Mouse (Mus musculus) heart, postnatal 0 days (tissue): ENCODE data around the gene Lsm6. TPM values are rescaled to one million over a fixed set of nuclear protein-coding genes. Genes with fewer than 3 reads are reported as not detected.

Source experiments
- ATAC-seq: fragments of 200-750 bp; cut with Nextera tagmentation; 2 replicates; pipeline ENCODE4 v1.8.0; 2017; ENCODE audit warnings: low read depth, moderate number of reproducible peaks, moderate library complexity; ENCODE audit not compliant: insufficient read depth
- DNase-seq: peaks from one replicate; pipeline ENCODE4 v3.0.0-alpha.2; 2016; ENCODE audit warnings: low spot score
- H3K27ac ChIP-seq: fragments of 300-500 bp; sonication (generic); 2 replicates; pipeline ENCODE4 v1.5.1; 2014; ENCODE audit warnings: low read depth, mild to moderate bottlenecking
- H3K27me3 ChIP-seq: fragments of 300-500 bp; sonication (generic); 2 replicates; pipeline ENCODE4 v1.6.1; 2014; ENCODE audit warnings: low read length, mixed read lengths; ENCODE audit not compliant: control insufficient read depth, insufficient read depth
- H3K36me3 ChIP-seq: fragments of 300-500 bp; sonication (generic); replicated peaks from 2 replicates; pipeline ENCODE4 v1.6.1; 2014; ENCODE audit warnings: low read length, mixed read lengths; ENCODE audit not compliant: control insufficient read depth, insufficient read depth
- H3K4me1 ChIP-seq: fragments of 300-500 bp; sonication (generic); 2 replicates; pipeline ENCODE4 v1.6.1; 2014; ENCODE audit warnings: antibody characterized with exemption; ENCODE audit not compliant: control insufficient read depth, insufficient read depth
- H3K4me2 ChIP-seq: fragments of 300-500 bp; sonication (generic); 2 replicates; pipeline ENCODE4 v1.6.1; 2014; ENCODE audit warnings: low read depth, mild to moderate bottlenecking, low read length, moderate library complexity
- H3K4me3 ChIP-seq: fragments of 300-500 bp; sonication (generic); 2 replicates; pipeline ENCODE4 v1.5.1; 2014; ENCODE audit warnings: low read depth, low read length
- H3K9ac ChIP-seq: fragments of 300-500 bp; sonication (generic); replicated peaks from 2 replicates; pipeline ENCODE4 v1.6.1; 2014; ENCODE audit warnings: low read depth, low read length, mixed read lengths
- H3K9me3 ChIP-seq: fragments of 300-500 bp; sonication (generic); replicated peaks from 2 replicates; pipeline ENCODE4 v1.6.1; 2016; ENCODE audit warnings: low read length; ENCODE audit not compliant: control insufficient read depth
- CTCF ChIP-seq: IDR thresholded peaks from 2 replicates; pipeline ENCODE4 v1.5.1; 2016; ENCODE audit warnings: antibody characterized with exemption, control low read depth, low read depth
- EP300 ChIP-seq: IDR thresholded peaks from 2 replicates; pipeline ENCODE4 v1.6.1; 2016; ENCODE audit warnings: antibody characterized with exemption, low read depth
- WGBS: fragments of 180-500 bp; shearing (Covaris S2); extraction: QIAGEN DNeasy Blood & Tissue Kit; methylation state at CpG from one replicate; pipeline ENCODE4 v1.1.7; 2014; 5-methylcytosine and 5-hydroxymethylcytosine counted together
- polyA plus RNA-seq: library from polyadenylated mRNA; unstranded; fragments of >200 nt; fragmentation: Nextera tagmentation; extraction: Ambion mirVana; gene quantifications from 2 replicates; pipeline ENCODE4 v1.2.1, GENCODE M21; 2015
- total RNA-seq: library from RNA; depleted of rRNA; stranded (reverse); fragments of >200 nt; gene quantifications from 2 replicates; pipeline ENCODE4 v1.2.3, GENCODE M21; 2014; ENCODE audit warnings: low replicate concordance; rRNA removed

The Lsm6 gene
- total and polyA plus RNA-seq, 2 experiments from 2014 or later, result 7.8 to 102 TPM

DNA sequence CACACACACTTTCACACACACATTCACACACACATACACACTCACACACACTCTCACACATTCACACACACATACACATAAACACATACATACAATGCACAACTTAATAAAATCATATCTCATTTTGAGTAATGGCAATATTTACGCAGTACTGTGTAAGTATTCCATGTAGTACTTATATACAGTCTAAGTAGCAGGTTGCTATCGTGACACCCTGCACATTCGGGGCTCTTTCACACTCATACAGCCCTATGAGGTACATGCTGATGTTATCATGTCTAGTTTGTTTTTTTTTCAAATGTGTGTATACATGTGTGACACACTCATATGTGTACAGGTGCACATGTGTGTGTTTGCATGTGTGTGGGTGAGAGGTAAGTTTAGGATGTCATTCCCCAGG is 50.4 kb downstream of the Lsm6 start:
- H3K9ac ChIP-seq, result no peak overlapping the region
- H3K9me3 ChIP-seq, result no peaks in the 10 kb centered on the region
- DNase-seq, result no peak
- no peaks in the 10 kb centered on the region for H3K36me3 ChIP-seq
- no peaks in the 10 kb centered on the region for H3K27me3 ChIP-seq
- WGBS, result 91% methylated on average over 3 of the region's 3 CpGs
- no peak overlapping the region for H3K4me2 ChIP-seq
- no peak for ATAC-seq
- H3K27ac ChIP-seq, result no peak overlapping the region
- TF ChIP-seq CTCF (no peak), EP300 (no peak)
- no peak overlapping the region for H3K4me3 ChIP-seq
- H3K4me1 ChIP-seq, result no peaks in the 10 kb centered on the region

DNA sequence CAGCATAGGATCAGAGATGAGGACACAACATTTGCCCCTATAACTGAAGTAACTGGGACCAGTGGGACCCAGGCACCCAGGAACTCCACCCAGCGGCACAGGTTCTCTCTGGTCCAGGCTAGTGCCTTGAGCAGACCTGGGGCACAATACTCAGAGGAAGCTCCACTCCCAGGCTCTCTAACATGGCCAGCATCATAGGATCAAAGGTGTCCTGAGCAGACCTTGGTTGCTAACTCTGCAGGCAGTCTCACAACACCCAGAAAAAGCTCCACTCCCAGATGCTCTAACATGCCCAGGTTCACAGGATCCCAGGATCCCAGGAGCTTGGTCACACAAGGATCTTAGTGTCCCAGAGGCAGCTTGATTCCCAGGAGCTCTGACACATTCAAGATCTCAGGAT is 55.4 kb downstream of the Lsm6 start:
- H3K27ac ChIP-seq, result no peak overlapping the region
- H3K36me3 ChIP-seq, result no peaks in the 10 kb centered on the region
- 82% methylated on average over 1 of the region's 1 CpGs for WGBS
- DNase-seq (no peak), ATAC-seq (no peak)
- H3K9me3 ChIP-seq, result no peaks in the 10 kb centered on the region
- no peak overlapping the region for H3K9ac ChIP-seq
- no peak for TF ChIP-seq EP300
- TF ChIP-seq CTCF, result no peak
- no peak overlapping the region for H3K4me2 ChIP-seq
- no peak overlapping the region for H3K4me3 ChIP-seq
- no peaks in the 10 kb centered on the region for H3K4me1 ChIP-seq
- no peaks in the 10 kb centered on the region for H3K27me3 ChIP-seq

DNA sequence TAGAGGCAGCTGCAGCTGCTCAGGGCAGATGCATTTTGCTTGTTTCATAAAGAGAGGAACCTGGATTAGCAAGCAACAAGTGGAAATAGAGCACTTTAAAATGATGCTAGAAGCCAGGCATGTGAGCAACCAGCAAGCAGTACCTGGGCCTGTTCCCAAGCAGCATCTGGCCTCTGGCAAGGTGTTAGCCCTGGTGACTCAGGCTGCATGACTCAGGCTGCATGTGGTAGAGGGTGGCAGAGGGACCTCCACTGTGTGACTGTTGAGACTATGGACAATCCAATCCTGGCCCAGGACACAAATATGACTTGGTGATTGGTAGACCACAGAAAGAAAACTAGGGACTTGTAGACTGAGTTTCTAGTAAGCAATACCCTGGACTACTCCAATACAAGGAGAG is 56.0 kb downstream of the Lsm6 start:
- TF ChIP-seq EP300 (no peak), CTCF (no peak)
- H3K27me3 ChIP-seq, result no peaks in the 10 kb centered on the region
- H3K4me2 ChIP-seq, result no peak overlapping the region
- no peaks in the 10 kb centered on the region for H3K9me3 ChIP-seq
- no peak overlapping the region for H3K9ac ChIP-seq
- DNase-seq, result no peak
- H3K36me3 ChIP-seq, result no peaks in the 10 kb centered on the region
- H3K4me3 ChIP-seq, result no peak overlapping the region
- no peak for ATAC-seq
- no peaks in the 10 kb centered on the region for H3K4me1 ChIP-seq
- no peak overlapping the region for H3K27ac ChIP-seq

DNA sequence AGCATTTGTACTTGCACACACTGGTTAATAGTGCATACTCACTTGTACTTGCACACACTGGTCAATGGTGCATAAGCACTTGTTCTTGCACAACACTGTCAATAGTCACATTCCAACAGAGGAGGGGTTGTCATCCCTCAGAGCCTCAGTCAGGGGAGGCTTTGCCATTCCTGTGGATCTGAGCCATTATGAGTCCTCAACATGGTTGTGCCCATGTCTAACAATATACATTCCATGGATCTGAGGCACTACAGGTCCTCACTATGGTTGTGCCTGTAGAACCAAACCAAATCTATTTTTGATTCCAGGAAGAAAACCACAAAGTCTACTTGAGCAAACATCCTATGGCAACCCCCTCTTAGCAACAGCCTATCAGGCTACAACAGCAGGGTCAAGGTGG is 61.8 kb downstream of the Lsm6 start:
- Histone ChIP-seq H3K27ac (no peak overlapping the region), H3K27me3 (no peaks in the 10 kb centered on the region), H3K36me3 (no peaks in the 10 kb centered on the region), H3K9ac (no peak overlapping the region), H3K4me3 (no peak overlapping the region), H3K4me1 (no peaks in the 10 kb centered on the region), H3K9me3 (no peaks in the 10 kb centered on the region), H3K4me2 (no peak overlapping the region)
- DNase-seq (no peak), ATAC-seq (no peak)
- TF ChIP-seq EP300 (no peak), CTCF (no peak)

DNA sequence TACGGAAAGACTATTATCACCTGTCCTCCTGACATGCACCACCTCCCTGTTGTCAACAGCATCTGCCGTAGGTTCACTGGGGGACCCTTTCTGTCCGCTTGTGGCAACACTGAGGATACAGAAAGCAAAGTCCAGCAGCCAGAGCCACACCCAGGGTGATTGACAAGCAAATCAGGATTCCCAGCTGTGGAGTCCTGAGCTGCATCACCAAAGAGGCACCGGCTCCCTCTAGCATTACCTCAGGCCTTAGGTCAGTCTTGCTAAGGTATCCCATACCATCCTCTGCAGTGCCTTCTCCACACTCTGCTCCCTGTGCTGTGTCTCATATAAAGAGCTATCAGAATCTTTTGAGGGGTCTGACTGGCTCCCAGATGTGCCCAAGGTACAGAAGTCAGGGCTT is 66.0 kb downstream of the Lsm6 start:
- H3K4me1 ChIP-seq, result 0 out of 2 replicates have a peak, but pooled peaks cover 3% of the 10 kb centered on the region
- no peak overlapping the region for H3K9ac ChIP-seq
- H3K27ac ChIP-seq, result no peak overlapping the region
- H3K36me3 ChIP-seq, result no peaks in the 10 kb centered on the region
- H3K9me3 ChIP-seq, result no peaks in the 10 kb centered on the region
- H3K4me2 ChIP-seq, result no peak overlapping the region
- no peaks in the 10 kb centered on the region for H3K27me3 ChIP-seq
- WGBS, result 65% methylated on average over 4 of the region's 4 CpGs
- ATAC-seq, result no peak
- TF ChIP-seq CTCF (no peak), EP300 (no peak)
- no peak overlapping the region for H3K4me3 ChIP-seq
- DNase-seq, result no peak

Other genes starting within 250 kb of the Lsm6 start
- 22.7 and 25.2 TPM in 2 replicates for gene Zfp827, start 207.3 kb upstream of the Lsm6 start, total RNA-seq
- 4.2 and 4.8 TPM in 2 replicates for gene Zfp827, start 207.3 kb upstream of the Lsm6 start, polyA plus RNA-seq